Mouse (Mus musculus): Measurements from ENCODE around the gene Smarca2. TPM values are rescaled to one million over a fixed set of nuclear protein-coding genes. Genes with fewer than 3 reads are reported as not detected.

The Smarca2 gene
- 100 to 1,000 TPM; 198 to 256 (median 233) TPM for total RNA-seq (2022)

GRCm38 (mm10) chr19:26604755-26605300 is at the start of gene Smarca2:
Gene Smarca2, plus strand, starts transcription at chr19:26605050.
- peak; percentile 97 for DNase-seq (ENCODE audit: low spot score in 2 of 2)

- no peak for DNase-seq (ENCODE audit: low spot score in 2 of 2)
Measured at GRCm38 (mm10) chr19:26564850-26565249, 40.0 kb upstream of the Smarca2 start.

- no peak for DNase-seq (ENCODE audit: low spot score in 2 of 2)
Measured at GRCm38 (mm10) chr19:26566109-26566508, 38.7 kb upstream of the Smarca2 start.

- no peak for DNase-seq (ENCODE audit: low spot score in 2 of 2)
Measured at GRCm38 (mm10) chr19:26568236-26568635, 36.6 kb upstream of the Smarca2 start.

GRCm38 (mm10) chr19:26568941-26569340 is 35.9 kb upstream of the Smarca2 start:
- DNase-seq (ENCODE audit: low spot score in 2 of 2) = no peak

GRCm38 (mm10) chr19:26569461-26569860 is 35.4 kb upstream of the Smarca2 start:
- no peak for DNase-seq (ENCODE audit: low spot score in 2 of 2)

GRCm38 (mm10) chr19:26579645-26580044 is 25.2 kb upstream of the Smarca2 start:
- DNase-seq (ENCODE audit: low spot score in 2 of 2) = no peak

- DNase-seq (ENCODE audit: low spot score in 2 of 2) = no peak
Measured at GRCm38 (mm10) chr19:26580061-26580460, 24.8 kb upstream of the Smarca2 start.

GRCm38 (mm10) chr19:26594661-26595060 is 10.2 kb upstream of the Smarca2 start:
- DNase-seq (ENCODE audit: low spot score in 2 of 2) = no peak

GRCm38 (mm10) chr19:26601459-26601858 is 3.4 kb upstream of the Smarca2 start:
- no peak for DNase-seq (ENCODE audit: low spot score in 2 of 2)

- DNase-seq (ENCODE audit: low spot score in 2 of 2) = no peak
Measured at GRCm38 (mm10) chr19:26603296-26603860, 1.5 kb upstream of the Smarca2 start.

- peak in 1 of 2 experiments; percentile 23 for DNase-seq (ENCODE audit: low spot score in 2 of 2)
Measured at GRCm38 (mm10) chr19:26603906-26604754, 720 bp upstream of the Smarca2 start.

GRCm38 (mm10) chr19:26605438-26606320 is 829 bp downstream of the Smarca2 start:
- DNase-seq (ENCODE audit: low spot score in 2 of 2) = peak; percentile 47 to 50

GRCm38 (mm10) chr19:26606321-26607155 is 1.7 kb downstream of the Smarca2 start:
- peak; percentile 49 to 50 for DNase-seq (ENCODE audit: low spot score in 2 of 2)

GRCm38 (mm10) chr19:26607156-26607536 is 2.3 kb downstream of the Smarca2 start:
- peak in 1 of 2 experiments; percentile 71 for DNase-seq (ENCODE audit: low spot score in 2 of 2)

GRCm38 (mm10) chr19:26607551-26608433 is 2.9 kb downstream of the Smarca2 start:
- DNase-seq (ENCODE audit: low spot score in 2 of 2) = peak; percentile 40 to 54

- no peak for DNase-seq (ENCODE audit: low spot score in 2 of 2)
Measured at GRCm38 (mm10) chr19:26608434-26608812, 3.6 kb downstream of the Smarca2 start.

GRCm38 (mm10) chr19:26609637-26610036 is 4.8 kb downstream of the Smarca2 start:
- no peak for DNase-seq (ENCODE audit: low spot score in 2 of 2)

- no peak for DNase-seq (ENCODE audit: low spot score in 2 of 2)
Measured at GRCm38 (mm10) chr19:26612995-26613394, 8.1 kb downstream of the Smarca2 start.

GRCm38 (mm10) chr19:26613665-26614064 is 8.8 kb downstream of the Smarca2 start:
- DNase-seq (ENCODE audit: low spot score in 2 of 2) = no peak

Measured in layer of hippocampus, adult 8-10 months (tissue).